Mouse (Mus musculus): ENCODE results near the gene Prkce. TPM values are rescaled to one million over a fixed set of nuclear protein-coding genes. Genes with fewer than 3 reads are reported as not detected.

The Prkce gene
- total RNA-seq, 4 experiments from 2014 or later, result 24.0 to 30.1 (median 27.4) TPM

GRCm38 (mm10) chr17:86176722-86177121, 9.1 kb downstream of the Prkce start:
- no peak for DNase-seq (ENCODE audit: low spot score)

GRCm38 (mm10) chr17:86183788-86184187, 16.2 kb downstream of the Prkce start:
- DNase-seq (ENCODE audit: low spot score), result no peak

DNA sequence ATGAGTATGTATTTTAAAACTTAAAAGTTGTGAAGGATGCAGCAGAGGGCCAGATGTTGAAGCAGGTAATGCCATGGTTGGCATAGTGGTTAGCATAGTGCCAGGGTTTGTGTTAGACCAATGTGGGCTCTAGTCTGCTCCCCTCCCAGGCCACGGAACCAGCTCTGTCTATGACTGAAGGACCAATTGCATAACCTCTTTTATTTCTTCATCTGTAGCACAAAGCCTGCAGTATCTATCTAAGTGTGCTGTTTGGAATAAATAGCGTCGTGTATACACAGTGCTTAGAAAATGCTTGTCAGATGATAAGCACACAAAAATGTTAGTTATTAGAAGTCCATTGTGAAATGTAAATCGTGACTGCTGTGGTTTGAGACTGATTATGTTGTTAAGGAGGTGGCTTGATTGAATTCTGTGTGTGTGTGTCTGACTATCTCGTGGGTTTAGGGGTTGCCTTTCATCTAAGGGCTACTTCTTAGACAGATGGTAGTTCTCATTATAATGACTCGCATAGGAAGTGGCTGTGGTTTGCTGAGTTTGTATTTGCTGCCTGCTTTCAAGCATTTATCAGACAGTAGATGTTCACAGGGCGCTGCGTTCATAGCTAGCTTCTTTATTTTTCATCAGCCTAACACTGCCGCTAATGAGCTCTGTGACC, 17.1 kb downstream of the Prkce start:
- no peak for DNase-seq (ENCODE audit: low spot score)

- DNase-seq (ENCODE audit: low spot score), result peak; percentile 64
Measured at GRCm38 (mm10) chr17:86185584-86185983, 18.0 kb downstream of the Prkce start.

GRCm38 (mm10) chr17:86187777-86188176, 20.2 kb downstream of the Prkce start:
- no peak for DNase-seq (ENCODE audit: low spot score)

DNA sequence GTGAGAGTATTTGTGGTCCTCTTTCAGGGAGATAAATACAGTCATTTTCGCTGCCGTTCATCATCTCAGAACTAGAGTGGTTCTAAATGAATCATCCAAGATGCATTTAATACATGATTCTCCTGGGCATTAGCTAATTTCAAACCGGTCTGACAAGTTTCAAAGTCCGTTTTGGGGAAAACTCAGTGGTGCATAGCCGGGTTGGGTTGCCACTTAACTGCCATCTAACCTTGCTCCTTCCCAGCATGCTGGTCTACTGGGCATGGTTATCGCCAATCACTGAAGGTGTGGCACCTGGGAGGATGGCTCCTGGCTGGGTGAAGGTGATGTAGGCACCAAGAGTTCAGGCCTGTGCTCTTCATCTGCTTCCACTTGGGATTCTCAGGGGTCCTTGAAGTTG, 26.4 kb downstream of the Prkce start:
- DNase-seq (ENCODE audit: low spot score), result no peak

DNA sequence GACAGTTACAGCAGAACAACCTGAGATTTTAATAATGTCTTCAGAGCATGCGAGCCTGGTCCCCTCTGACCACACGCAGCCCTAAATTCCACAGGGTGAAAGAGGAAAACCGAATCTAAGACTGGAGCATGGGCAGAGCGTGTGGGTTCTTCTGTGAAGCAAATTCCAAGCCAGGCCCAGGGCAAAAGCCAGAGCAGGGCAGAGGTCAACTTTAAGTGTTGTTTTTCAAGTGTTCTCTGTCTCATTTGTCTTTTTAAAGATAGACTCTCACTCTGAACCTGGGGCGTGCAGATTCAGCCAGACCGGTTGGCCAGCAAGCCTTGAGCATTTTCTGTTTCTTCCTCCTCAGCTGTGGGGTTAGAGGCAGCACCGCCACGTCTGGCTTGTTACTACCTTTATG, 27.3 kb downstream of the Prkce start:
- no peak for DNase-seq (ENCODE audit: low spot score)

- DNase-seq (ENCODE audit: low spot score), result no peak
Measured at GRCm38 (mm10) chr17:86198496-86199465, 31.2 kb downstream of the Prkce start.

- DNase-seq (ENCODE audit: low spot score), result no peak
Measured at GRCm38 (mm10) chr17:86201981-86202380, 34.4 kb downstream of the Prkce start.

GRCm38 (mm10) chr17:86202972-86203371, 35.4 kb downstream of the Prkce start:
- DNase-seq (ENCODE audit: low spot score), result peak; percentile 31

- peak; percentile 31 for DNase-seq (ENCODE audit: low spot score)
Measured at GRCm38 (mm10) chr17:86203531-86204450, 36.2 kb downstream of the Prkce start.

DNA sequence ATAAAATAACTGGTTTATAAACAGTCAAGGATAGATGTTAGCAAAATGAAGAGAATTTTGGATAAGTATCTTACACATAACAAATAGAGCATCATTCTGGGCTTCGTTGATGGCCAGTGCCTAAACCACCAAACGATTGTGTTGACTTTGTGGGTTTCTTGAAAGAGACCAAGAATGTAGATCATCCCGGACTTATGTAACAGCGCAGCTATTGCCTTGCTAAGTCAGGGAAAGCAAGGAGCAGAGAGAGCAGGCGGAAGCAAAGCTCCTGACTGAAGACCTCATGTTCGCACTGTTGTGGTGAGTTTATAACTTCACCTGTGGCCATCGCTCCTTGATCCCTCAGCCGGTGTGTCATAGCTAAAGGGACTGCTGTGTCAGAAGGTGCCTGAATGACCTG, 38.7 kb downstream of the Prkce start:
- no peak for DNase-seq (ENCODE audit: low spot score)

DNA sequence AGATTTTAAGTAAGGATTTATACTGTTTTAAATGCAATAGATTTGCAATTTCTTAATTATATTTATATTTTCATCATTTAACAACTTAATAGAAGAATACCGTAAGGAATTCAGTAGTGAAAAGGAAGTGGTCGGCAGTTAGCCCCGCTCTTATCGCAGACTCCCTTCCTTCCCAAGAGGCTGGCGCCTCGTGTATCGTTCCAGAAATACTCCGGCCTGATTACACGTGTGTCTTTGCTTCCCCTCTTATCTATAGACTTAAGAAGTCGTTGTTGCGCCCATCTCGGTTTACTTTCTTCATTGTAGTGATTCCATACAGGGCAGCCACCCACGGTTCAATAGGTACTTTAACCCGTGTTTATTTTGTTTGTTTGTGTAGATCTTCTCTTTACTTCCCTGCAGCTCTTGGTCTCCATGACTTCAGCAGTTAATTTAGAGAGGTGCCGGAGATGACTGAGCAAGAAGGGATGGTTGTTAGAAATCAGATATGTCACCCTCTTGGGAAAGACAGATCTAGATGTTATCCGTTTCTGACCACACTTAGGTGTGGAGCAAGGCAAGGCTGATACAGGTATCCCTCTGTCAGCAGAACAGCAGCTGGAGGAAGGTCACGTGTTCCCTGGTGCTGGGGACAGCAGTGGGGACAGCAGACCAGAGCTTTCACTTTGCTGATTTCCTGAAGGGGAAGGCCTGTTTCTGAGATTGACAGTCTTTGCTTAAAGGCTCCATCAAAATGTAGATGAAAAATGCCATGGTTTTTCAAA, 40.7 kb downstream of the Prkce start:
- DNase-seq (ENCODE audit: low spot score), result no peak

GRCm38 (mm10) chr17:86208821-86209186, 41.2 kb downstream of the Prkce start:
- no peak for DNase-seq (ENCODE audit: low spot score)

GRCm38 (mm10) chr17:86209680-86210251, 42.2 kb downstream of the Prkce start:
- DNase-seq (ENCODE audit: low spot score), result no peak

- DNase-seq (ENCODE audit: low spot score), result no peak
Measured at GRCm38 (mm10) chr17:86212204-86212603, 44.6 kb downstream of the Prkce start.

GRCm38 (mm10) chr17:86214285-86214684, 46.7 kb downstream of the Prkce start:
- no peak for DNase-seq (ENCODE audit: low spot score)

GRCm38 (mm10) chr17:86214741-86215140, 47.2 kb downstream of the Prkce start:
- DNase-seq (ENCODE audit: low spot score), result no peak

GRCm38 (mm10) chr17:86215771-86216170, 48.2 kb downstream of the Prkce start:
- no peak for DNase-seq (ENCODE audit: low spot score)

DNA sequence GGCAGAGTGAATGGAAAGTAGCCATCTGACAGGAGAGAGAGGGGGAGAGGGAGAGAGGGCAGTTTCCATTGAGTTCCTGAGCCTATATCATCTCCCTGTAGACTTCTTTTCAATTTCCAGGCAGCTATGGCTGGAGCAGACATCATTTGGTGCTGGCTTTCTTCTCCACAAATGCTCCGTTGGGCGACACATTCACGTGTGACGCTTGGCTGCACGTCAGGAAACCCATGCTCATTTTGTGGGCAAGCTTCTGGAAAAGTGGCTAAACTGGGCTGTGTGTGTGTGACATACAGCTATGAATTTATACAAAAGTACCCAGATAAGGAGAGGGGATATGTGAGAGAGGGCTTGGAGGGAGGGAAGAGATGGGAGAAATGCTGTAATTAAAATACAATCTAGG, 49.9 kb downstream of the Prkce start:
- DNase-seq (ENCODE audit: low spot score), result no peak

- no peak for DNase-seq (ENCODE audit: low spot score)
Measured at GRCm38 (mm10) chr17:86218553-86218952, 51.0 kb downstream of the Prkce start.

Measured in heart, adult 8-10 months (tissue).